Mouse (Mus musculus) liver, adult 2 months (tissue): Measurements from ENCODE around the gene Pprc1. TPM values are rescaled to one million over a fixed set of nuclear protein-coding genes. Genes with fewer than 3 reads are reported as not detected.

Experiments used
- DNase-seq: peaks from one replicate; pipeline ENCODE4 v3.0.0-alpha.2; 2011; ENCODE audit warnings: low read depth, low spot score; ENCODE audit errors: extremely low read depth
- H3K27ac ChIP-seq: fragments of 200-500 bp; replicated peaks from 2 replicates; pipeline ENCODE4 v1.5.1; 2012; ENCODE audit warnings: low read depth, mild to moderate bottlenecking, control low read depth, inconsistent platforms, low read length; ENCODE audit not compliant: insufficient read depth
- H3K27me3 ChIP-seq: fragments of 200-500 bp; 2 replicates; pipeline ENCODE4 v1.6.1; 2012; ENCODE audit warnings: mild to moderate bottlenecking, moderate library complexity, low read length, inconsistent platforms; ENCODE audit not compliant: control insufficient read depth, insufficient read depth
- H3K36me3 ChIP-seq: fragments of 200-500 bp; 2 replicates; pipeline ENCODE4 v1.6.1; 2012; ENCODE audit warnings: low read length, inconsistent platforms; ENCODE audit not compliant: control insufficient read depth, insufficient read depth
- H3K4me1 ChIP-seq: fragments of 200-500 bp; 2 replicates; pipeline ENCODE4 v1.6.1; 2011; ENCODE audit warnings: low read length; ENCODE audit not compliant: control insufficient read depth, insufficient read depth
- H3K4me3 ChIP-seq: fragments of 200-500 bp; 2 replicates; pipeline ENCODE4 v1.5.1; 2011; ENCODE audit warnings: low read depth, mild to moderate bottlenecking, control low read depth, low read length, moderate library complexity; ENCODE audit not compliant: insufficient read depth
- H3K79me2 ChIP-seq: fragments of 200-500 bp; 2 replicates; pipeline ENCODE4 v1.6.1; 2012; ENCODE audit warnings: inconsistent platforms, mild to moderate bottlenecking, low read length, moderate library complexity; ENCODE audit not compliant: control insufficient read depth, insufficient read depth
- H3K9ac ChIP-seq: fragments of 200-500 bp; 2 replicates; pipeline ENCODE4 v1.6.1; 2012; ENCODE audit warnings: low read depth, mild to moderate bottlenecking, control low read depth, inconsistent platforms, low read length
- CTCF ChIP-seq: fragments of 200-500 bp; IDR thresholded peaks from 2 replicates; pipeline ENCODE4 v1.5.1; 2011; ENCODE audit warnings: low read depth, low read length, control low read depth
- POLR2A ChIP-seq: fragments of 200-500 bp; IDR thresholded peaks from 2 replicates; pipeline ENCODE4 v1.6.1; 2011; ENCODE audit warnings: low read length, control low read depth; ENCODE audit not compliant: insufficient read depth; ENCODE audit errors: extremely low read depth
- WGBS: fragments of 180-500 bp; shearing (Covaris S2); methylation state at CpG from one replicate; pipeline ENCODE4 v1.1.7; 2018; 5-methylcytosine and 5-hydroxymethylcytosine counted together
- polyA plus RNA-seq: library from polyadenylated mRNA; depleted of rRNA; stranded (reverse); fragments of >200 nt; gene quantifications from 2 replicates; pipeline ENCODE4 v1.2.3, GENCODE M21; 2012
- total RNA-seq: library from RNA; depleted of rRNA; stranded (reverse); fragments of >200 nt; gene quantifications from 2 replicates; pipeline ENCODE4 v1.2.3, GENCODE M21; 2014

Gene Pprc1
- total and polyA plus RNA-seq, 2 experiments = 1.1 to 11.7 TPM

DNA sequence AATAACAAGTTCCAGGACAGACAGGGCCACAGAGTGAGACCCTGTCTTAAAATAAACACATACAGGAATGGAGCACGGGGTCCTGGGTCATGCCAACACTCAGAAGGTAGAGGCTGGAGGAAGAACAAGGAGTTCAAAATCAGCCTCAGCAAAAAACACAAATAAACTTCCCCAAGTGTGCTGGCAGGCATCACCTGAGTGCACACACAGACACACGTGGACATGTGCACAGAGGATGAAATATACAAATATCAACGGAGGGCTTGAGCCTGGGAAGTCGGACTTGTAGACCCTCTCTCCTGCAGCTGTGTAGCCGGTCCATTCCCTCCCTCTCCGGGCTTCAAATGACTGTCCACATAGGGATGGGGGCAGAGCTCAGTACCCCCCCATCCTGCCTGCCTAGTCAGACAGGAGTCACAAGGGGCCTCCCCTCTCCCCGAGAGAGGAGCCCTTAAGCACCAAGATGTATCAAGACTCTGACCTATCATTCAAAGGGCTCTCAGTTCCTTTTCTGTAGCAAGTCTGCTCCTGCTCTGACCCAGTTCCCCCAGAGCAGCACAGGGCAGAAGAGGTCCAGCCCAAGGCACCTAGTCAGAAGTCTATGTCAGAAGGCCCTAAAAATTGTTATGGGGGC is 3.3 kb upstream of the Pprc1 start:
- TF ChIP-seq POLR2A (no peak), CTCF (no peak)
- H3K27ac ChIP-seq = no peak overlapping the region
- DNase-seq = no peak
- no peak overlapping the region for H3K4me3 ChIP-seq
- no peaks in the 10 kb centered on the region for H3K27me3 ChIP-seq
- H3K4me1 ChIP-seq = peaks cover 22% of the 10 kb centered on the region
- no peak overlapping the region for H3K9ac ChIP-seq
- peaks cover 22% of the 10 kb centered on the region; the same call in 1 of the 2 replicates for H3K79me2 ChIP-seq
- 35% methylated on average over 7 of the region's 7 CpGs for WGBS
- H3K36me3 ChIP-seq = no peaks in the 10 kb centered on the region

DNA sequence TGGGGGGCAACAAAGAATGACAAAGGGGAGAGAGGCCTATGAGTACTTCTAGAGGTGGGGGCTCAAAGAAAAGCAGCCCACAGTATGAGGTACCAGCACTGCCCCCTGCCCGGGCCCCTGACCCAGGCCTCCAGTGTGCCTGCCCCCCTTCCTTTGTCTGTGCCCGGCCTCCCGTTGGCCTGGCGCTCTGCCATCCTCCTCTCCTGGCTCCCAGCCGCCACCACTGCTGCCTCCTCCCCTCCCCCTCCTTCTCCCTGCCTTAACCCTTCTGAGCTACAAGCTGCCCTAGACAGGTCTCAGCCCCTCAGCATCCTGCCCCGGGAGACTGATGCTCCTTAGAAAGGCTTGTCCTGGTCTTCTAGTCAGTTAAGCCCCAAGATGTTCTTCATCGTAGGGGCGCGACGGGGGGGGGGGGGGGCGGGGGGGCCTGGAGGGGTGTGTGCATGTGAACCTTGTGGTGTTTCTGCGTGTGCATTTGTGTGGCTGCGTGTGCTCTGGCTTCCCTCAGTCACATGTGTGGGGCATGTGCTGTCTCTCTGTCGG is 2.7 kb upstream of the Pprc1 start:
- H3K4me3 ChIP-seq = peak overlapping the region; percentile 1; the same call in 1 of the 2 replicates
- 4% methylated on average over 12 of the region's 14 CpGs for WGBS
- H3K36me3 ChIP-seq = no peaks in the 10 kb centered on the region
- no peak for TF ChIP-seq POLR2A
- no peak for TF ChIP-seq CTCF
- no peak for DNase-seq
- H3K4me1 ChIP-seq = peaks cover 22% of the 10 kb centered on the region
- H3K27me3 ChIP-seq = no peaks in the 10 kb centered on the region
- H3K27ac ChIP-seq = no peak overlapping the region
- H3K79me2 ChIP-seq = peaks cover 22% of the 10 kb centered on the region; the same call in 1 of the 2 replicates
- peak overlapping the region; percentile 40; the same call in 1 of the 2 replicates for H3K9ac ChIP-seq

DNA sequence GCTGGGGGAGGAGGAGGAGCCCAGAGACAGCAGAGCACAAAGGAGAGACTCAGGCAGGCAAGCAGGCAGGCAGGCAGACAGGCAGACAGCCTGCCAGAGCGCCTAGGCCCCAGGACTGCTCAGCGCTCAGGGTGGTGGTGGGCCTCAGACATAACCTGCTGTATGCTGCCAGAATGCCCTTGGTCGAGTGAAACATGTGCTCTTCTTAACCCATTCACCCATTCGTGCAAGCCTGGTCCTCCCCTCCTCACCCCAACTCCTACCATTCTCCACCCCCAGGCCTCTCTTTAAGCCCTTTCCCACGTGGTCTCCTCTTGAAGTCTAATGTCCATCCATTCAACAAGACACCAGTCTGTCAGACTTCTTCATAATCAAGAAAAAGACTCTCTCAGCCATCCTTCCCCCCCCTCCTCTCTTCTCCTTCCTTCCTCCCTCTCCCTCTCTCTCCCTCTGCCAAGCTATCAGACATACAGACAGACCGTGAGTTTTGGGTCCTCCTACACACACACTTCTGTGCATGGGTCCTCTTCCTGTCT is 2.1 kb upstream of the Pprc1 start:
- Histone ChIP-seq H3K27me3 (no peaks in the 10 kb centered on the region), H3K4me1 (peaks cover 22% of the 10 kb centered on the region), H3K79me2 (peaks cover 22% of the 10 kb centered on the region; the same call in 1 of the 2 replicates), H3K9ac (peak overlapping the region; percentile 40; the same call in 1 of the 2 replicates), H3K27ac (no peak overlapping the region; the same call in 1 of the 2 replicates), H3K4me3 (peak overlapping the region; percentile 1; the same call in 1 of the 2 replicates), H3K36me3 (no peaks in the 10 kb centered on the region)
- TF ChIP-seq POLR2A (no peak), CTCF (no peak)
- WGBS = 16% methylated on average over 6 of the region's 6 CpGs
- no peak for DNase-seq

DNA sequence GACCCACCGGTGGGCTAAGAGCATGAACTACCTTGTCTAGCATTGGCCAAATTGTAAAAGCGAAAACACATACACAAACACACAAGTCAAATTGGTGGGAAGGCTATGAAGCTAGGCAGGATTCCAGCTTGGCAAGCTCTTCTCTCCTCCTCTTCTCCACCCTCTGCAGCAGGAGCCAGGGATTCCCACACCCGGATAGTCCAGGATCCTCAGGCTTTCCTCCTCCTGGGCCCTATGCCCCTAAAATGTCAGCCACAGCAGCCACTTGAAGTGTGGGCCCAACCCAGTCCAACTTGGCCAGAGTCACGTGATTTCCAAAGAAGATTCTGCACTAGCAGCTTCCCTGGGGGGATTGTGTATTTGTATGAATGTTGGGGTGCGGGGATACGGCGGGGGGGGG is 1.3 kb upstream of the Pprc1 start:
- peak; percentile 46 for DNase-seq
- Histone ChIP-seq H3K4me3 (no peak overlapping the region), H3K79me2 (peaks cover 19% of the 10 kb centered on the region; the same call in 1 of the 2 replicates), H3K27me3 (no peaks in the 10 kb centered on the region), H3K27ac (no peak overlapping the region), H3K4me1 (peaks cover 22% of the 10 kb centered on the region), H3K36me3 (no peaks in the 10 kb centered on the region), H3K9ac (no peak overlapping the region)
- no peak for TF ChIP-seq CTCF
- no peak for TF ChIP-seq POLR2A
- whole genome bisulfite sequencing = 44% methylated on average over 7 of the region's 7 CpGs

DNA sequence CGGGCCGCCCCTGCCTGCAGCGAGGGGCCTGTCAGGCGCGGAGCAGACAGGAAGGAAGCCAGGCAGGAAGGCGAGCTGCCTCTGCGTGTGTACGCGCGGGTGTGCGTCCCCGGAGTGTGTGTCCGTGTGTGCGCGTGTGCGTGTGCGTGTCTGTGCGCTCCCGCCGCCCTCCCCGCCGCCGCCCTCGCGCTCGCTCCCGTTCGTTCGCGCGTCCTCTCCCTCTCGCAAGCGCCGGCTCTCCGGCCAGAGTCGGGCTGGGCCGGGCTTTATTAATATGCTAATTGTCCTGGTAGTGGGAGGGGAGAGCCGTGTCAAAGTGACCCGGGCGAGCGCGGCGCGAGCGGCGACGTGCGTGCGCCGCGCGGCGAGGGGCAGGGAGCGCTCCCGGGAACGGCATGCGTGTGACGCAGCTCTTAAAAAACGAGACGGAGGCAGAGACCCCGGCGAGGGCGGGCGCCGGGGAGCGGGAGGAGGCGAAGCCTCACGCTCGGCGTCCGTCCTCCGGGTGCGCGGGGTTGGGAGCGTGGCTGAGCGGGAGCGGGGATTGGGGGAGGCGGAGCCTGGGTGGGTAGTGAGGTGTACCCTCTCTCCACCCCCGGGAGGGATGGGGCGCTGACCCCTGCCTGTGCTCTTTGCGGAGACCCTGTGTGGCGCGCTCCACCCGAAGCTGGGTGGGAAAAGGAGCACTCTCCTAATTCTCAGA is 458 bp downstream of the Pprc1 start, which contains the start of gene Ldb1:
Gene Ldb1, minus strand, starts transcription at position 222 of the 703 bp plus-strand sequence.
- Histone ChIP-seq H3K36me3 (no peaks in the 10 kb centered on the region), H3K27ac (peak within 1 kb of the TSS; percentile 86), H3K9ac (peak within 1 kb of the TSS; percentile 81), H3K4me3 (peak within 1 kb of the TSS; percentile 79), H3K27me3 (no peaks in the 10 kb centered on the region), H3K4me1 (peaks cover 15% of the 10 kb centered on the region), H3K79me2 (peaks cover 14% of the 10 kb centered on the region; the same call in 1 of the 2 replicates)
- TF ChIP-seq POLR2A (peak; percentile 76), CTCF (no peak)
- WGBS = under 1% methylated on average over 83 of the region's 84 CpGs
- DNase-seq = peak; percentile 67
